Mouse (Mus musculus) lung, postnatal 36 days (tissue): Measurements from ENCODE around the gene Tmem150a.

Source experiments
- DNase-seq: peaks from one replicate; pipeline ENCODE4 v3.0.0; 2022; ENCODE audit warnings: mixed read lengths

Tmem150a gene

DNA sequence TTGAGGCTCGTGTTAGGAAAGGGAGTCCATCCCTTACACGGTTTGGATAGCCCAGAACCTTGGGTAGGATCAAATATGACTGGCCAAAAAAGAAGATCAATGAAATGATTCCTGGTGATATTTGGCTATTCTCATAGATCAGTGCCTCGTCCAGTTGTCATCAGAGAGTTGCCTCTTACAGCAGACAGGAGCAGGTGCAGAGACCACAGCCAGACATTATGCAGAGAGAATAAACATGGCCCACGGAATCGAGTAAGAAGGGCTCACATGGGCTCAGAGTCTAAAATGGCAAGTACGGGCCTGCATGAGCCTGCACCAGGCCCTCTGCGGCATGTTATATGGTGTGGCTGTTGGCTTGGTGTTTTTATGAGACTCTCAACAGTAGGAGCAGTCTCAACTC, 50.1 kb downstream of the Tmem150a start:
- DNase-seq: no peak

DNA sequence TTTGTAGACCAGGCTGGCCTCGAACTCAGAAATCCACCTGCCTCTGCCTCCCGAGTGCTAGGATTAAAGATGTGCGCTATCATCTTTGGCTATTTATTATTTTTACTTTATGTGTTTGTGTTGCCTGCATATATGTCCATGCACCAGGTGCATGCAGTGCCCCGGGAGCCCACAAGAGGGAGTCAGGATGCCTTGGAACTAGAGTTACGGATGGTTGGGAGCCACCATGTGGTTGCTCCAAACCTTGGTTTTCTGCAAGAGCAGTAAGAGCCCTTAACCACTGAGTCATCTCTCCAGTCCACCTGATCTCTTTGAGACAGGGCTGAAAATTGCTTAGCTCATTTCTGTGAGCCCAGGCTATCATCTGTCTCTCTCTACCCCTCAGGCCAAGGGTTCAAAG, 51.9 kb downstream of the Tmem150a start:
- DNase-seq: peak; percentile 96
